Mouse (Mus musculus) regulatory T cell (primary cell): Measurements from ENCODE around the gene Bola3.

Source experiments
- in situ Hi-C: fragments of 300-600 bp; cut with MboI, MseI; formaldehyde crosslinking; loops from one replicate; pipeline ENCODE4 v1.15.1; 2025; ENCODE audit warnings: high pct_unique_total_duplicates

Gene Bola3

DNA sequence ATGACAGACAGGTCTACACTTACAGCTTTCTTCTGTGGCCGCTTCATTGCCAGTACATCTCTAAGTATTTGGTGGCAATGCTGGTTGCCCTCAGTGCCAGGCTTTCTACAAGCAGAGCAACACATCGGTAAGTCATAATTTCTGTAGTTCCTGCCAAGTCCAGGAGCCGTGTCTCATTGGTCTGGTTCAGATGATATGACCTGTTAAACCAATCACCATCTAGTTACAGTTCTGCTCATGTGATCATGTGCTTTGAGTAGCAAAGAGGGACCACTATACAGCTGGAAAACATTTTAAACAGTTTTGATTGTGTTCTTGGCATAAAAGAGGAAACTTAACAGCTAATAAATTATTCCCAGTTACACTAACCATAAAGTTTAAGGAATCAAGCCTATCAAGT, 1.0 kb upstream of the Bola3 start:
- in situ Hi-C loops, result no loop called here

DNA sequence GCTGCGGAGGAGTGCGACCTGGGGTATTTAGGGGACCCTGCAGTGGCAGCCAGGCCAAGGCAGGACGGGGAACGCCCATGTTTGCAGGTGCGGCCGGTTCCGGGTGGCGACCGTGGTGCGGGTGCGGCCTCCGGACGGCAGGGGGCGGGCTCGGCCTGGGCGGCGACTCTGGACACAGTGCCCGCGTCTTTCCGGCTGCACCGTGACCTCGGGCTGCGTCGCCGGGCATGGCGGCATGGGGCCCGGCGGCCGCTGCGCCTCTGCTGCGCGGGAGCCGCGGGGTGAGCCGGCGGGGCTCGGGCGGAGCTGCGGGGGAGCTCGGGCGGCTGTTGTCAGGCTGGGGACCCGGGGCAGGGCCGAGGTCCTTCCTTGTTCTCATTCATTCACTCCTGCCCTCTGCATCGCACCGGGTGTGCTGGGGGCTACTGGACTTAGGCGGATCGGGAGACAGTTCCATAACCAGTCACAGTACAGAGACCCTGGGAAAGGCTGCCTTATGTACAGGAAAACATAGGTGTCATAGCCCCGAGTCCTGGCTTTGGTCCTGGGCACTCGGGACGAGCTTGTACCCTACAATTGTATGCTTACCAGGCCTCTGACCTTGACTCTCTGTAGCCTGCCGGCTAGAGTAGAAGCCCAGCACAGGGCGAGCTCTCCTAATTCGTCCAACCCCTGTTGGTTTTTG, 469 bp downstream of the Bola3 start:
- in situ Hi-C loops, result no loop called here

DNA sequence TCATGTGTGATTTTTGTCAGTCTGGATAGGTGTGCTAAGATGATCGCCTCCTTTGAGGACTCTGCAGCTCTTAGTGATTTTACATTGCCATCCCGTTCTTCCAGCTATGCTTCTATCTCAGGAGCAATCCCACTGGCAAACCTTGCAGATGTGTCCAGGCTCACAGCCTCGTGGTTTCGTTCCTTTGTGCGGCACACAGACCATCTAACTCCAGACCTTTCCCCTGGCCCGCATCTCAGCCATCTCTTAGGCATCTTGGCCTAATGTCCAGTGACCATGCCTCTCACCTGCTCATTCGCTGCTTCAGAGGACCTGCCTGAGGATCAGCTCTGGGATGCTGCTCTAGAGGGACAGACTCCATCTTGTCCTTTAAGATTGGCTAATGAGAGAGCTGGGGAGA, 1.2 kb downstream of the Bola3 start:
- in situ Hi-C loops, result loop anchor here (5.0 kb wide), 2 partner anchors 162 to 322 kb away; no protein-coding TSS in a partner anchor

DNA sequence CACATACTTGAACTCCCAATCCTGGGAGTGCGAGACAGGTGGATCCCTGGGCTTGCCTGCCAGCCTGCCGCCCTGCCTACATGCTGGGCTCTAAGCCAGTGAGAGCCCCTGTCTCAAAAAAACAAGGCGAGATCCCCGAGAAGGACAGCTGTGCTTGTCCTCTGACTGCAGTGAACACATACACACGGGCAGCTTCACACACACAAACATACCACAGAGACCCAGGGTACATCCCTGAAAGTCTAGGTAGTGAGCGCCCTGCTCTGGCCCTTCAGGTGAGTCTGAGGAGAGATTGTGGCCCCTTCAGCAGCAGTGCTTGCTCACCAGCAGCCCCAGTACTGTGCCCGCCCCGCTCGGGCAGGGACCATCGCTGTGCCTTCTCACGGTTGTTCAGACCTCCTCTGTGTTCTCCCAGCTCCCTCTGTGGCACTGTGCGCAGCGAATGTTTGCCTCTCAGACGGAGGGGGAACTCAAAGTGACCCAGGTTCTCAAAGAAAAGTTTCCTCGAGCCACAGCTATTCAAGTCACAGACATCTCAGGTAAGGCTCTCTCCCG, 2.0 kb downstream of the Bola3 start:
- in situ Hi-C loops, result loop anchor here (5.0 kb wide), 2 partner anchors 161 to 321 kb away; no protein-coding TSS in a partner anchor

DNA sequence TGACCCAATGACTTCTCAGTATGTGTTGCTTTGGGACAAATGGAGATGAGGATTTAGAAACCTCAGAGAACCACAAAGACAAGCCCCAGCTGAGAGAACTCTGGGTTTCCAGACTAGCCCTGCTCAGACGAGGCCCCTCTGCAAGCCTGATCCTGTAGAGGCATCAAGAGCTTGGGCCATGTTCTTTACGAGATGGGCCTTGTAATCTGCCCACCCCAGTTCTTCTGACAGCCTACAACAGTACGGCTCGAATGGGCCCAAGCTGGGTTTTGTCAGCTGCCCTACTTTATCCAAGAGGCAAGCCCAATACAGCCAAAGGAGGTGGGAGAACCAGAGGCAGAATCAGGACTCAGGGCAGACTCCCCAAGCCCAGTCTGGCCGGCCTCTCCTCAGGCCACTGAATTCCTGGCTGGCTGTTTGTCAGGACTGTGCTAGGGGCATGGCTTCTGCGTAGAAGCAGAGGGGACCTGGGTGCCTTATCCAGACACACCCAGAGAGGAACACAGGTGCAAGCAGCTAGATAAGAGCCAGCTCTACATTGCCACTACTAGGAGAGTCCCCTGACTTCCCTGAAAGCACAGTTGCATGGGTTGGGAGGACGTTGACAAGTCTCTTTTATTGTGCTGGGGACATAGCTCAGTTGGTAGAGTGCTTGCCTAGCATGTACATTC, 2.7 kb downstream of the Bola3 start:
- in situ Hi-C loops, result loop anchor here (5.0 kb wide), 2 partner anchors 161 to 321 kb away; no protein-coding TSS in a partner anchor

DNA sequence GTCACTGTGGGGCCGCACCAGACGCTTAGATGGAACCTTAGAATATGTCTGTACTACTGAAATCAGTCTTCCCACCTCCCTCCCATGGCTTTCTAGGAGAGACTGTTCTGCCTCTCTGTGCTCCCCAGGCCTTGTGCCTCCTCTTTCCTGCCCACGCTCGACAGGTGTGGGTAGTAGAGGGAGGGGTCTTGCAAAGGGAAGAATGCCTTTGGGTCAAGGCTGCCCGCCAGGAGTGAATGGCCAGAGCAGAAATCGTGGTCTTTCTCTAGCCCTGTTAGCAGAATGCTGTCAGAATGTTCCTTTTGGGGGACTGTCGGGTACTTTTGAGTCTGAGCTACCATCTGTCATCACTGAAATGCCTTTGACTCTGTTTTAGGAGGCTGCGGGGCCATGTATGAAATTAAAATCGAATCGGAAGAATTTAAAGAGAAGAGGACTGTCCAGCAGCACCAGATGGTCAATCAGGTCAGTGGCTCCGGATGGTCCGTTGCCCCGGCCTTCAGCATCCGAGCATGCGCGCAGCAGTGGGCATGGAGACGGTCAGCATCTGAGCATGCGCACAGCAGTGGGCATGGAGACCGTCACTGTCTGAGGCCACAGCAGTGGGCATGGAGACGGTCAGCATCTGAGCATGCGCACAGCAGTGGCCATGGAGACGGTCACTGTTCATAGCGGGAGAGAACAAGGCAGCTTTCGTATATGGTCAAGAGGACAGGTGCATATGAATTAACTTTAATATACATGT, 3.9 kb downstream of the Bola3 start:
- in situ Hi-C loops, result loop anchor here (5.0 kb wide), 2 partner anchors 159 to 319 kb away; no protein-coding TSS in a partner anchor

DNA sequence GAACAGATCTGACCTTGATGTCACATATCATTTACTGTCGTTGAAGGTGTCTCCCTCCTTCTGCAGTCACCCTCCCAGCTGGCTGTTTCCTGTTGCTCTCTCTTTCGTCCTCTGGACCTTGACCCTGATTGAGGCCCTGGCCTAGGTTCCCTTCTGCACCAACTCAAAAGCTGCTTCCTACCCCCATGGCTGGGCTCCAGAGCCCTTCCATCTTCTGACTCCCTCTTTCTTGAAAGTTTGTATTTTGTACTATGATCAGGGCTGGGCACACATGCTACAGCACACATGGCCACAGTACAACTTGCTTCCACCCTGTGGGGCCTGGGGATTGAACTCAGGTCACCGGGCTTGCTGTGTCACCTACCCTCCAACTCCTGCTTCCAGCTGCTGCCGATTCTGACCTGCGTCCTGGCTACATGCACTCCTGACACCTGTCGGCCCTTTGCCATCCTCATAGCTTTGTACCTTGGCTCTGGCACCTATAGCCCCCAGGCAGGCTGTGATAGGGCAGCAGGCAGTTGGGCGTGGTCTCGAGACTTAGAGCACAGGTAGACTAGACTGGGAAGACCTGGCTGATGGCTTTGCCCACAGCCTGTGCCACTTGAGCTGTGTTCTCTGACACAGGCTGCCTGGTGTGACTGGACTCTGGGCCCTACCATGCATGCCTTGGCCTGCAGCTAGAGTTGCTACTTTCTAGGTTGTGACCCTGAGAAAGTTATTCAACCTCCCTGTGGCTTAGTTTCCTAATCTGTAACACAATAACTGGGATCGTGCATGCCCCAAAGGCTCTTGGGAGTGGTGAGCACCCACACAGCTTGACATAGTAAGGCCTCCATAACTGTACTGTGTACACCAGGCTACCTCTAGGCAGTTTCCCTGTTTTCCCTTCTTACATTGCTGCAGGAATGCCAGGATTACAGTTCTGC, 6.2 kb downstream of the Bola3 start:
- in situ Hi-C loops, result loop anchor here (5.0 kb wide), 2 partner anchors 157 to 317 kb away; no protein-coding TSS in a partner anchor

DNA sequence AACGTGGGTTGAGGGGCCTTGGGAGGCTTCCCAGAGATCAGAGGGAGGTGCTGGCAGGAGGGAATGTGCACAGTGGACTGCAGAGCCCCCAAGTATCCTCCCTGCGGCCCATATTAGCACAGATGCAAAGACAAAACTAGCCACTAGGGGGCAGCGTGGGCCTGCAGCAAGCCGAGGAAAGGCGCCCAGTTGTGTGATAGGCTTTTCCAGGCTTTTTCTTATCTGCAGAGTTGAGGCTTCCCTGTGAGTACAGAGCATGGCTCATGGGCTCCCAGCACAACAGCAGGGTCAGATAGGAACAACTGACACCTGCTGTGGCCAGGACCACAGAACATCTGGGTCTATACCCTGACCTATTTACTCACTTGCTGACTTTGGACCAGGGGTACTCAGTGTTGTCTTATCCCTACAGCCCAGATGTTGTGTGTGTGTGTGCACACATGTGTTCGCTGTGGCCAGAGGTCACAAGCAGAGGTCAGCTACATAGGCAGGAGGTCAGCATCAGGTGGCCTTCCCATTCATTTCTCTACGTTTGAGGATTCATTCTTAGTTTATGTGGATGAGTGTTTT, 7.7 kb downstream of the Bola3 start:
- in situ Hi-C loops, result no loop called here

DNA sequence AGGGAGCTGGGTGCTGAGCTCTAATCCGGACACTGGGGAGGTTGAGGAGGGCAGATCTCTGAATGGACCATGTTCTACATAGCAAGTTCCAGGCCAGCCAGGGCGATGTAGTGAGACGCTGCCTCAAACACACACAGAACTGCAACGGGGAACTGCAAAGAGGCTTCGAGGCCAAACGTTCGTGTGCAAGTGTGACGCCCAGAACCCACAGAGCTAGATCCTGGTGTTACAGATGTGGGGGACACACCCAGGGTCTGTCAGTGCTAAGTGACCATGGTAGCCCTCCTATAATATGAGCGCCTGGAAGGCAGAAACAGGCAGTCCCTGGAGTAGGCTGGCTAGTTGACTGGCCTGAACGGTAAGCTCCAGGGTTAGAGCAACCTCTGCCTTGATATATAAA, 8.5 kb downstream of the Bola3 start:
- in situ Hi-C loops, result no loop called here

DNA sequence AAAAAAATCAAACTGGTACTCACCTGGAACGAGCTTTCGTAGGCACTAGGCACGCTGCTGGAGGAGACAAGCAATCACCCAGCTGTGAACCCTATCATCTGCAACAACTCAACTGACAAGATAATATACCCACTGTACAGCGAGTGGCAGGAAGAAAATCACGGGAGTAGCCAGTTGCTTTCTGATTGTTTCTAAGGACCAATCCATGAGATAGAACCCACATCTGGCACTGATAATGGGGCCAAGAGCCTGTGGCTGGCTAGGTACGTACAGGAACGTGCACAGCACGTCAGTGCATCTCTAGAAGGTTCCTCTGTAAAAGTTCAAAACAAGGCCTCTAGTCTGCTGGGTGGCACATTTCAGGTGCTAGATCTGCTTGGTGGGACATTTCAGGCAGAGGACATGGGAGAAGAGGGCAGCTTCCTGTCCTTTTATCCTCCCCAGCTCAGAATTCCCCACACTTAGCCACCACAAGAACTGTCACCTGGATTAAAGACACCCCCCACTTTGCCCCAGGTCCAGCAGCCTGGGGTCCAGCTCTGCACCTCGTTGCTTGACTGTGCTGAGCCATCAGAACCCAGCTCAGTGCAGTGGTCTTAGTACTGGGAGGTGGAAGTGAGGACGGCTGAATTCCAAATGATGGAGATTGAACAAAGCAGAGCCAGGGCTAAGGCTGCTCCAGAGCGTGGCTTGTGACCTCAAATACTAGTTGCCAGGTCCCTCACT, 12.7 kb downstream of the Bola3 start:
- in situ Hi-C loops, result no loop called here

DNA sequence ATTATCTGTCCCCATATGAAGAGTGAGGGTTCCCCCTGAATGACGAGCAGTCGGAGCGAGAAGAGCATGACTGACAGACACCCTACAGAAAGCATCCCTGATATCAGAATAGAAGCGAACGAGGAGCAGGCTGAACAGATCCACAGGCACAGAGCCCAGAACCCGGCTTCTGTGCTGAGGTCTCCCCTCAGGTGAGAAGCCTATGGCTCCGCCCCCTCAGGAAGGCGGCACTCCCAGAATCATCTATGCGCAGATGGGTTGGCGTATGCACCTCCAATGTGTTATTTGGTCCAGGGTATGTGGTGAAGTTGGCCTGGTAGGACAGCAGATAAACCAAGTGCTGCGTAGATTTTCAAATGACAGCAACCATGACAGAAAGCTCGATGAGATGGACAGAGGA, 14.1 kb downstream of the Bola3 start:
- in situ Hi-C loops, result no loop called here

DNA sequence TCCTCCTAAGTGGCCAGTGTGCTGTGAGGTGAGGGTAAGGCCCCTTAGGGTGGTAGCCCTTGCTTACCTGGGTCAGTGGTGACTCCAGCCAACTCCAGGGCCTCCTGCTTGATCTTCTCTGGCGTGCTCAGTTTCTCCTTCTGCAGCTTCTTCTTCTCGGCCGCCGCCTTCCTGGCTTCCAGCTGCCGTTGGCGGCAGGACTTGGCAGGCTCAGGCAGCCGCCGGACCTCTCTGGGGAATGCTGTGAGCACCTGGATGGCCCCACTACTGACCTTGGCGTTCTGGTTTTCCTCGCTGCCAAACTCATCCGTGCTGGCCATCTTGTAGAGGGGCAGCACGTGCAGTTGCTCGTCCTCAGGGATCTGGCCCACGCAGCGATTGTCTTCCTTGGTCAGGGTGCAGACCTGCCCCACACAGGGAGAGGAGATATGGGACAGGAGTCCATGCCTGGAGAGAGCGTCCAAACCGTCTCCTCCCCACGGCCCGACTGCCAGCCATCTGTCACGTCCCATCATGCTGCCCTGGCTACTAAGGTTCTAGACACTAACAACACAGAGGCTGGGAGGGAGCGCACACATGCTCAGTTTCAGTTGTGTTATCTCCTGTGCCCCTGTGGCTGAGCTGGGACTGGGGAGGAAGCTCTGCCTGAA, 21.5 kb downstream of the Bola3 start:
- in situ Hi-C loops, result no loop called here

DNA sequence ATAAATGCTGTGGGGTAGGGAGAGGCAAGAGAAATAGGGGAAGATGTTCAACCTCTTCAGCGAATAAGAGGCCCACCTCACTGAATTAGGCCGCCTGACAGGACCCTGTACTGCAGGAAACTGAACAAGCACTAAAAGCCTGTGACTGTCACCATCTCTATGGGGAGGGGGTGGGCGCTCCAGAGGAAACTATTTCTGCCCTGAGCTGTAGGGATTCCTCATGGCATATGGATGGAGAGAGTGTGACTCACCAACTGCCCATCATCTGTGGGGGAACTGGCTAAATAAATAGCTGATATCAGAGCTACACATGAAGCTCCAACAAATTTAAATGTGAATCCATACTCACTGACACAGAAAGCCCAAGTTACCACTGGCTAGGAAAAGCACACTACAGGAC, 22.4 kb downstream of the Bola3 start:
- in situ Hi-C loops, result no loop called here

DNA sequence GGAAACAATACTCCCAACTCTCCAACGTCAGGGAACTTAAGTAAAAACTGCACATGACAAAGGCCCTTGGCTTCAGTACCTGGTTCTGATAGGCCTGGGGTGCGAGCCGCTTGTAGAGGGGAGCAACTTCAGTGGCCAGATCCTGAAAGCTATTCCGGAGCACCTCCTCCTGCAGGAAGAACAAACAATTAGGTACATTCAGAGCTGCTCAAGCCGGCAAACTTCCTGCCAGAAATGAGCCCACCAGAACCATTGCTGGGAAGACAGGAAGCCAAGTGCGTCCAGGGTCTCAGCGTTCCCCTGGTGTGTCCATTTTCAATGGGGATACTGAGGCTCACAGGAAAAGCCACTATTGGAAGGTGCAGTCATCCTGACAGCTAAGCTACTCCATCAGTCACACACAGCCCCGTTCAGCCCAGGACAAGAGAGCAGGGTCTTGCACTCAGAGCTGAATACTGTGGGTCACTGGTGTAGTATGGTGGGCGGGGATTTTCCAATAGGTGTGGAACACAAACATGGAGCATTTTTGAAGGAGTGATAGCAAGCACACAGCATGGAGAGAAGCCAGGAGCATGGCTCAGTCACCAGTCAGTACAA, 24.9 kb downstream of the Bola3 start:
- in situ Hi-C loops, result no loop called here

DNA sequence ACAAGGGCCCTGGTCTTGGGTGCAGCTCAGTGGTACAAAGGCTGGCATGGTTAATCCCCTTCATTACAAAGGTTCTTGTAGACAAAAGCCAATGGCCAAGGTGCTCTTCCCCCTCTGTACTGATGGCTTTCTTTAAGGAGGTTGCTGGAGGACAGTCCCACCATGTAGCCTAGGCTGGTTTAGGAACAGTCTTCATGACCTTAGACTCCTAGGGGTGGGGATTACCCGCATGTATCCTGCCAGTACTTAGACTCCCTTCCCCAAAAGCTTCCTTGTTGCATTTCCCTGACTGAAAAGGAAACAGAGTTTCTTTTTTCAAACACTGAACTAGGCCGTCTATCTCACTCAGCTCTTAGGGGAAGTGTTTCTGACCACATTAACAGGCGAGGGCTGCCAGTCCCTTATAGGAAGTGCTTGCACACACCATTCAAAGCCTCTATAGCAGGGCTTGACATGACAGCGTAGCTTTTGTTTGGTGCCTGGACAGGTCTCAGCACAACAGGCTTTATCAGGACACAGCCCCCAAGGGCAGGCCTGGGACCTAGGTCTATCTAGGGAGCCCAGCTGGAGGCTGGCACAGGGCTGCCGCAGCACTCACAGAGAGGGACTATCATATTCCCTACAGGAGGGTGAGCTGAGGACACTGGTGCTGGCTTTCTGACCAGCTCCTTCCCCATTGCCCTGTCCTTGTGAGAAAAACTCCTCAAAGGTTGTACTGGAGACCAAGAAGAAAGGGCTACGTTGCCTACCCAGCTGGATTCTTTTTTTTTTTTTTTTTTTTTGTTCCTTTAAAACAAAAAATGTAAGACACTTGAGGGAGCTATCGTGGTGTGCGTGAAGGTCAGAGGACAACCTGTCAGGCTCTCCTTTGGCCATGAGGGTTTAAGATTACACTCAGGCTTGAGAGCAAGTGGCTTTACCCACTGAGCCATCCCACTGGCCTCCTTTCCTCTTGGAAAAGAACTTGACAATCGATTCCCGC, 32.9 kb downstream of the Bola3 start:
- in situ Hi-C loops, result no loop called here

DNA sequence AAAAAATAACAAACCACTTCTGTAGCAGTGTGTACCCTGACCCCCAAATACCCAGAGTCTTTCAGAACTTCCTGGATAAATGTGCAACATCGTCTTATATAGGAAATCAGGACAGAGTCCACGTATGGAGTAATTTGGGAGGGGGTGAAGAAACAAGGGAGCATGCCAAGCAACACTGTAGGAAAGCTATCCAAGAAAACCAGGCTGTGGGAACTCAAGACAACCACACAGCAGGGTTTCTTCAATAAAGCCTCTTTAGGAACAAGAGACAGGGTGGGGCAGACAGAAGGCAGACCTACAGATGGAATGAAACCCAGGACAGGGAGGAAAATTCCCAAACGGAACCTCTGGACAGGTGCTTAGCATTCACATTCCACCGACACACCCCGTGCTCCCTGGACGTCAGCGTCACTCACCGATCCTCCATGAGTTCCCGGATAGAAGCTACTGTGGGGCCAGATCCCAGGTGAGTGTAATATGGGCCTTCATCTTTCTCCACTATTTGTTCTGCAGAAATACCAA, 36.7 kb downstream of the Bola3 start:
- in situ Hi-C loops, result no loop called here

DNA sequence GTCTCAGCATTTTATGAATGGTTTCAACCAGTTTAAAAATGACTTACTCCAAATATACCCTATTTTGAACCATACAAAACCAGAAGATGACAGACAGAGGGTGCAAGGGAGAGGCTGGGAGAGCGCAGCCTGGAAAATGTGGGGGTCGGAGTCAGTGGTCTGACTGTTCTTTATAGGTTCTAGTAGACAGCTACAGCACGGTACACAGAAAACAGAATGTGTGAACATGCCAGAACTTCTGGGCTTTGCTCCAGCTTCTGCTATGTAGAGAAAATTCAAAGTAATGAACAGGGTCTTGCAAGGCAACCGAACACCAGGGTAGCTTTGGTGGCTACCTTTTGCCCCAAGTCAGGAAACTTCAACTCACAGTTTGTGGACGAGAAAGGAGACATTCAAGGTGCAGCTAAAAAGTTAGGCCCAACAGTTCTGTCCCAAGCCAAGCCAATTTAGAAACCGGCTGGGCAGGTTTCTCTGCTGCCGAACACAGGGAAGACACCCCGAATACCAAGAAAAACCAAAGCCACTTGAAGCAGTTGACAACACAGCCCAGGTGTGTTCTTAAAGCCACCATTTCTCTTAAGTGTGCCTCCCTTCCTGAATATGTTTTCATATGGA, 43.3 kb downstream of the Bola3 start:
- in situ Hi-C loops, result loop anchor here (5.0 kb wide), 1 partner anchor 60 kb away; no protein-coding TSS in a partner anchor
